Mouse (Mus musculus) heart, postnatal 0 days (tissue): Measurements from ENCODE around the gene Pex16.

ENCODE experiments used
- CTCF ChIP-seq: IDR thresholded peaks from 2 replicates; pipeline ENCODE4 v1.5.1; 2016; ENCODE audit warnings: antibody characterized with exemption, control low read depth, low read depth
- EP300 ChIP-seq: IDR thresholded peaks from 2 replicates; pipeline ENCODE4 v1.6.1; 2016; ENCODE audit warnings: antibody characterized with exemption, low read depth

DNA sequence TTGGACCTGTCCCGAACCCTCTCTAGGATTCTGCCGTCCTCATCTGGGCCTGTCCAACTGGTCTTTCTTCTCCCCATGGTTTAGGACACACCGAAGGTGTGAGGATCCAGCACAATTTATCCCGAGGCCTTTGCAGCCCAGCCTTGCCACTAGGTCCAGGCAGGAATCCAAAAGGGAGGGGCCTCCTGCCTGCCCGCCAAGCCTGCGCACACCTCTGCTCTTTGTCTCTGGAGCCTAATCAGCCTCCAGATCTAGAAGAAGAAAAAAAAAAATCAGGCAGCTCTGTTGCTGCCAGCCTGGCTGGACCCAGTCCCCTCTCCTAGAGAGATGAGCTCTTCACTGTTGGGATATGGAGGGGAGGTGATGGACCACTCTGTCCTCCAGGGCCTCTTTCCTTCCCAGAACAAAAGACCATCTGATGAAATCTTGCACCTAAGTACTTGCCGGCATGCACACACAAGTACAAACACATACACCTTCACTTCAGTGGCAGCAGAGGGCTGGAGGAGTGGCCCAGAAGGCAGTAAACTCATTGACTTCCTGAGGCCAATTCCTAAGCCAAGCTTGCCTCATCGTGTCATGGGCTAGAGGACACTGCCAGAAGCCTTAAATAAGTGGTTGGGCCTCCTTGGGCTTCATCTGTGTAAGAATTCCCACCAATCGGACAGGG lies 1.6 kb upstream of the Pex16 start:
- no peak for TF ChIP-seq CTCF
- TF ChIP-seq EP300 = no peak
